Mouse (Mus musculus) heart, postnatal 0 days (tissue): ENCODE measurements at regions not wholly inside any gene's neighbourhood (a gene's known extent, or its start where the extent isn't known, plus 50 kb on each side); places are given as distances from the start of the nearest gene placed in this dataset.

Source experiments
- CTCF ChIP-seq: IDR thresholded peaks from 2 replicates; pipeline ENCODE4 v1.5.1; 2016; ENCODE audit warnings: antibody characterized with exemption, control low read depth, low read depth
- EP300 ChIP-seq: IDR thresholded peaks from 2 replicates; pipeline ENCODE4 v1.6.1; 2016; ENCODE audit warnings: antibody characterized with exemption, low read depth

- TF ChIP-seq EP300 (no peak), CTCF (no peak)
Measured at GRCm38 (mm10) chr3:128110406-128110805, 214.3 kb upstream of the Fam241a start.
